Mouse (Mus musculus) neural tube, postnatal 0 days (tissue): Measurements from ENCODE around the gene Fam208a. TPM values are rescaled to one million over a fixed set of nuclear protein-coding genes. Genes with fewer than 3 reads are reported as not detected.

ENCODE experiments used
- microRNA-seq: library from miRNA; unstranded; fragments of <30 nt; microRNA quantifications from one replicate; pipeline ENCODE4, GENCODE M21; 2016
- polyA plus RNA-seq: library from polyadenylated mRNA; unstranded; fragments of >200 nt; fragmentation: Nextera tagmentation; extraction: Ambion mirVana; gene quantifications from 2 replicates; pipeline ENCODE4 v1.2.1, GENCODE M21; 2015

Gene Fam208a
- polyA plus RNA-seq = 12.6 and 13.2 TPM in 2 replicates

GRCm38 (mm10) chr14:27428573-27428972 is at the start of gene Fam208a:
Fam208a (plus strand) TSS chr14:27428834.

GRCm38 (mm10) chr14:27507894-27508643 is 79.4 kb downstream of the Fam208a start, which contains the start of gene Ccdc66:
Ccdc66 (minus strand) TSS chr14:27508460.

Small RNA genes lying within 50 kb of the gene (microRNA-seq; reads per million reads assigned to microRNA genes)
- gene Gm23633 = not detected

Other genes with a start within 250 kb of the Fam208a start
- 5.5 and 7.2 TPM in 2 replicates for gene Ccdc66, start 79.6 kb downstream of the Fam208a start, polyA plus RNA-seq
- 92.9 and 94.7 TPM in 2 replicates for gene Erc2, start 193.6 kb downstream of the Fam208a start, polyA plus RNA-seq